Mouse (Mus musculus): ENCODE measurements around the gene Stx17.

DNA sequence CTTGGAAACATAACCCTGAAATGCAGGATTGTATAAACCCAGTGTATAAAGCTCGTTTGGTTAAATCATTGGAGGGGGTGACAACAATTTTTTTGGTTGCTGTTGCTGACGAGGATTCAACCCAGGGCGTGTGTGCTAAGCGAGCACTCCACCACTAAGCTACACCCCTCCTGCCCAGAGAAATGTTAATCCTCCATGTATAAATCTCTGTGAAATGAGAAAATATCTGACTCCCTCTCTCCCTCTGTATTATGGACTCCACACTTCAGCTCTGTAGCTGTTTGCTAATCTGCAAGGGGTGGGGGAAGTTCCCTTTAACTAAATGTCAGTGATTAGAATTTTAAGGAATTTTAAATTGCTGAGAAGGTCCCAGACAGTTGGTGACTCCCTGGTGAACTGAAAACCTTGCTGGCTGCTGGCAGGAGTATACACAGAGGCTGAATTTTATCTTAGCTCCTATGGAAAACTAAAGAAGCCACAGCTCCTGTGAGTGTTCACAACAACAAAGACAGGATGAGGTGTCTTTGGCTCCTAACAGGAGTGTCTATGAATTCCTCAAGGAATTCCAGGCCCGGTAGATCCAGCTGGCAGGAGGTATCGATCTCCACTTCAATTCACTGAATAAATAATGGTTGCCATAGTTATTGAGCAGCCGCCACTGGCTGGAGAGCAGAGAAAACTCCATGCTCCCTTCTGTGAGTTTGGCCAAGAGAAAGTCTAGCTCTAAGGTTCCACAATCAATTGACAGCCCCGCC is 45.3 kb upstream of the Stx17 start:
- TF ChIP-seq POLR2A (IDR thresholded peaks at IDR 0.05; ENCODE audit: borderline replicate concordance, control insufficient read depth, low read depth, low read length) = no peak
- TF ChIP-seq CTCF (IDR thresholded peaks at IDR 0.05; ENCODE audit: control insufficient read depth, insufficient read depth, low read length) = no peak

Measured in bone marrow, adult 2 months (tissue).